Mouse (Mus musculus) ES-Bruce4 (cell line): Measurements from ENCODE around the gene Ckb.

ENCODE experiments used
- CTCF ChIP-seq: IDR thresholded peaks from one replicate; pipeline ENCODE4 v1.8.1; 2011; ENCODE audit warnings: low read depth, low read length
- EP300 ChIP-seq: IDR thresholded peaks from 2 replicates; pipeline ENCODE4 v1.6.1; 2011; ENCODE audit warnings: low read depth, low read length; ENCODE audit not compliant: insufficient read depth
- POLR2A ChIP-seq: IDR thresholded peaks from one replicate; pipeline ENCODE4 v1.8.1; 2011; ENCODE audit warnings: low read length; ENCODE audit not compliant: insufficient read depth

- no peak for TF ChIP-seq POLR2A
- TF ChIP-seq CTCF, result no peak
- TF ChIP-seq EP300, result no peak
Observed at GRCm38 (mm10) chr12:111652953-111653352, 19.2 kb downstream of the Ckb start.
